Mouse (Mus musculus) C2C12 (cell line): ENCODE results near the gene Snrnp48. TPM values are rescaled to one million over a fixed set of nuclear protein-coding genes. Genes with fewer than 3 reads are reported as not detected.

Experiments used
- H3K27me3 ChIP-seq: one replicate; pipeline ENCODE4 v1.6.1; 2011; ENCODE audit not compliant: control insufficient read depth, insufficient read depth, insufficient read length
- H3K36me3 ChIP-seq: one replicate; pipeline ENCODE4 v1.6.1; 2011; ENCODE audit not compliant: control insufficient read depth, insufficient read depth
- H3K4me3 ChIP-seq: one replicate; pipeline ENCODE4 v1.5.1; 2011; ENCODE audit warnings: mild to moderate bottlenecking, control low read depth; ENCODE audit not compliant: poor library complexity, insufficient read depth, severe bottlenecking
- H3K79me2 ChIP-seq: one replicate; pipeline ENCODE4 v1.6.1; 2011; ENCODE audit not compliant: control insufficient read depth, insufficient read depth
- H3K79me3 ChIP-seq: one replicate; pipeline ENCODE4 v1.6.1; 2011; ENCODE audit warnings: low read depth, control low read depth
- H3ac ChIP-seq: one replicate; pipeline ENCODE3; 2011; ENCODE audit warnings: low read depth; ENCODE audit not compliant: control insufficient read depth, insufficient read length
- CEBPB ChIP-seq: IDR thresholded peaks from one replicate; pipeline ENCODE4 v1.6.1; 2011; ENCODE audit warnings: low read depth, mild to moderate bottlenecking, control low read depth, moderate library complexity
- CTCF ChIP-seq: IDR thresholded peaks from one replicate; pipeline ENCODE4 v1.5.1; 2011; ENCODE audit not compliant: control insufficient read depth, insufficient read depth, insufficient read length
- FOSL1 ChIP-seq: IDR thresholded peaks from one replicate; pipeline ENCODE4 v1.8.0; 2011; ENCODE audit warnings: mild to moderate bottlenecking, low read length; ENCODE audit not compliant: poor library complexity, insufficient read depth, severe bottlenecking
- MAX ChIP-seq: IDR thresholded peaks from one replicate; pipeline ENCODE4 v1.6.1; 2011; ENCODE audit warnings: mild to moderate bottlenecking, control low read depth
- MYOD1 ChIP-seq: IDR thresholded peaks from one replicate; pipeline ENCODE4 v1.6.1; 2011; ENCODE audit warnings: low read depth; ENCODE audit not compliant: control insufficient read depth, insufficient read length
- MYOG ChIP-seq: IDR thresholded peaks from one replicate; pipeline ENCODE4 v1.6.1; 2011; ENCODE audit not compliant: control insufficient read depth, insufficient read length; ENCODE audit errors: extremely low read depth
- USF1 ChIP-seq: IDR thresholded peaks from one replicate; pipeline ENCODE4 v1.6.1; 2011; ENCODE audit warnings: low read depth, mild to moderate bottlenecking, control low read depth, moderate library complexity
- polyA plus RNA-seq: library from polyadenylated mRNA; unstranded; fragments of >200 nt; fragmentation: generic; extraction: Trizol; gene quantifications from one replicate; pipeline ENCODE4 v1.2.1, GENCODE M21; 2012; ENCODE audit warnings: missing spikeins

Snrnp48 gene
- polyA plus RNA-seq, 1 experiment, result 10.2 TPM

- no peaks in the 10 kb centered on the region for H3K79me2 ChIP-seq
Observed at GRCm38 (mm10) chr13:38167056-38167455, 37.7 kb upstream of the Snrnp48 start.

GRCm38 (mm10) chr13:38170707-38171144 lies 34.0 kb upstream of the Snrnp48 start:
- Histone ChIP-seq H3ac (no peak overlapping the region), H3K36me3 (no peaks in the 10 kb centered on the region), H3K27me3 (peaks cover 17% of the 10 kb centered on the region), H3K4me3 (no peak overlapping the region), H3K79me3 (no peaks in the 10 kb centered on the region), H3K79me2 (no peaks in the 10 kb centered on the region)
- TF ChIP-seq MYOD1, result no peak
- TF ChIP-seq CEBPB, result no peak
- no peak for TF ChIP-seq CTCF
- no peak for TF ChIP-seq FOSL1
- no peak for TF ChIP-seq USF1
- no peak for TF ChIP-seq MYOG
- TF ChIP-seq MAX, result no peak

More at GRCm38 (mm10) chr13:38167056-38167455, 37.7 kb upstream of the Snrnp48 start:
- no peaks in the 10 kb centered on the region for H3K36me3 ChIP-seq
- peaks cover 6% of the 10 kb centered on the region for H3K27me3 ChIP-seq
- H3K79me3 ChIP-seq, result no peaks in the 10 kb centered on the region
- TF ChIP-seq USF1 (no peak), CEBPB (no peak), CTCF (no peak), MYOG (no peak), FOSL1 (no peak), MYOD1 (no peak), MAX (no peak)
- H3K4me3 ChIP-seq, result no peak overlapping the region
- H3ac ChIP-seq, result no peak overlapping the region

GRCm38 (mm10) chr13:38193406-38193805 lies 11.3 kb upstream of the Snrnp48 start:
- Histone ChIP-seq H3K79me2 (no peaks in the 10 kb centered on the region), H3K4me3 (no peak overlapping the region), H3K36me3 (no peaks in the 10 kb centered on the region), H3K27me3 (peaks cover 4% of the 10 kb centered on the region), H3ac (no peak overlapping the region), H3K79me3 (no peaks in the 10 kb centered on the region)
- TF ChIP-seq MAX (no peak), CTCF (no peak), FOSL1 (no peak)

GRCm38 (mm10) chr13:38201413-38201812 lies 3.3 kb upstream of the Snrnp48 start:
- peaks cover 18% of the 10 kb centered on the region for H3K79me2 ChIP-seq
- no peaks in the 10 kb centered on the region for H3K36me3 ChIP-seq
- no peaks in the 10 kb centered on the region for H3K27me3 ChIP-seq
- H3ac ChIP-seq, result no peak overlapping the region
- H3K79me3 ChIP-seq, result peaks cover 12% of the 10 kb centered on the region
- TF ChIP-seq MAX, result no peak
- H3K4me3 ChIP-seq, result no peak overlapping the region

GRCm38 (mm10) chr13:38204171-38204570 lies 567 bp upstream of the Snrnp48 start:
- Histone ChIP-seq H3K27me3 (no peaks in the 10 kb centered on the region), H3K36me3 (peaks cover under 1% of the 10 kb centered on the region), H3K79me3 (peaks cover 39% of the 10 kb centered on the region), H3ac (no peak overlapping the region), H3K79me2 (peaks cover 45% of the 10 kb centered on the region), H3K4me3 (no peak overlapping the region)
- TF ChIP-seq MYOD1 (no peak), CTCF (no peak), CEBPB (no peak), MAX (no peak), USF1 (no peak), MYOG (no peak), FOSL1 (no peak)

GRCm38 (mm10) chr13:38211122-38211521 lies 6.4 kb downstream of the Snrnp48 start:
- peaks cover 46% of the 10 kb centered on the region for H3K79me3 ChIP-seq
- no peaks in the 10 kb centered on the region for H3K27me3 ChIP-seq
- peaks cover 58% of the 10 kb centered on the region for H3K36me3 ChIP-seq
- peaks cover 58% of the 10 kb centered on the region for H3K79me2 ChIP-seq
- H3K4me3 ChIP-seq, result no peak overlapping the region
- no peak overlapping the region for H3ac ChIP-seq
- no peak for TF ChIP-seq USF1
- no peak for TF ChIP-seq MYOD1
- TF ChIP-seq FOSL1, result no peak
